Mouse (Mus musculus): Measurements from ENCODE around the gene Dusp14.
A peak's percentile ranks its signal among the peaks of the same experiment; 100 is the strongest.

Dusp14 gene

GRCm38 (mm10) chr11:84066927-84067645 is 2.0 kb downstream of the Dusp14 start:
- DNase-seq, result peak; percentile 19 to 33

- peak in 1 of 2 experiments; percentile 24 for DNase-seq
Observed at GRCm38 (mm10) chr11:84066071-84066481, 3.0 kb downstream of the Dusp14 start.

- DNase-seq, result no peak
Observed at GRCm38 (mm10) chr11:84063631-84064209, 5.3 kb downstream of the Dusp14 start.

GRCm38 (mm10) chr11:84062805-84063204 is 6.3 kb downstream of the Dusp14 start:
- no peak for DNase-seq

- DNase-seq, result no peak
Observed at GRCm38 (mm10) chr11:84061881-84062280, 7.2 kb downstream of the Dusp14 start.

- DNase-seq, result no peak
Observed at GRCm38 (mm10) chr11:84060635-84061034, 8.4 kb downstream of the Dusp14 start.

- no peak for DNase-seq
Observed at GRCm38 (mm10) chr11:84059784-84060183, 9.3 kb downstream of the Dusp14 start.

- no peak for DNase-seq
Observed at GRCm38 (mm10) chr11:84057418-84057817, 11.6 kb downstream of the Dusp14 start.

- DNase-seq, result no peak
Observed at GRCm38 (mm10) chr11:84053524-84054163, 15.4 kb downstream of the Dusp14 start.

- no peak for DNase-seq
Observed at GRCm38 (mm10) chr11:84053055-84053454, 16.0 kb downstream of the Dusp14 start.

- DNase-seq, result no peak
Observed at GRCm38 (mm10) chr11:84048411-84048810, 20.6 kb downstream of the Dusp14 start.

- DNase-seq, result no peak
Observed at GRCm38 (mm10) chr11:84047270-84047669, 21.8 kb downstream of the Dusp14 start.

GRCm38 (mm10) chr11:84044988-84045387 is 24.1 kb downstream of the Dusp14 start:
- DNase-seq, result no peak

GRCm38 (mm10) chr11:84042808-84043762 is 26.0 kb downstream of the Dusp14 start:
- no peak for DNase-seq

GRCm38 (mm10) chr11:84040621-84041020 is 28.4 kb downstream of the Dusp14 start:
- no peak for DNase-seq

- no peak for DNase-seq
Observed at GRCm38 (mm10) chr11:84033671-84034070, 35.4 kb downstream of the Dusp14 start.

GRCm38 (mm10) chr11:84032559-84032958 is 36.5 kb downstream of the Dusp14 start:
- no peak for DNase-seq

- DNase-seq, result peak in 1 of 2 experiments; percentile 61
Observed at GRCm38 (mm10) chr11:84031971-84032370, 37.1 kb downstream of the Dusp14 start.

GRCm38 (mm10) chr11:84028271-84029028 is 40.6 kb downstream of the Dusp14 start:
- DNase-seq, result no peak

GRCm38 (mm10) chr11:84027231-84027630 is 41.8 kb downstream of the Dusp14 start:
- no peak for DNase-seq

GRCm38 (mm10) chr11:84016810-84017508 is 52.1 kb downstream of the Dusp14 start:
- DNase-seq, result peak; percentile 37 to 42

All from kidney, adult 8-10 months (tissue).